ENCODE assay signal across 36 mouse cellular contexts in the genomic region with DNA sequence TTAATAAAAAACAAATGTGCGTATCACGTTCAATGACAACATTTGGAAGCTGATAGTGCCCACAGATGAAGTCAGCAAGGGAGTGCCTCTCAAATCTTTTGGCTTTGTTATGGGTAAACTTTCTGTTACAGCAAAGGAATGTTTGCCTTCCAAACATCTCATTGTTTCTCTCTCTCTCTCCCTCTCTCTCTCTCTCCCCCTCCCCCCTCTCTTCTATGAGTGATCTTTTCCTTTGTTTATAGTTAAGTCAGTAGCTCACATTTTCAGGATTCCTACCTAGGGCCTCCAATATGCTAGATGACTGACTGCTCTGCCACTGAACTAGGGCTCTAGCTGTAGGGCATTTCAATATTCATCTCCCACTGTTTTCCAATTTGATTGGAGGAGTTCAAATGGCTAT. TPM values are rescaled to one million over a fixed set of nuclear protein-coding genes. Genes with fewer than 3 reads are reported as not detected.
A peak's percentile ranks its signal among the peaks of the same experiment; 100 is the strongest.
DNase-seq lines count a peak whose midpoint lies in the region; ATAC-seq lines count a peak whose summit lies in the region.
"Had no signal": no experiment of that assay in that cellular context is flagged by ENCODE, and none has a peak within 500 bp of the region (broad histone marks: within the 10 kb centered on the region; RNA-seq: fewer than 3 reads in every experiment).

No protein-coding gene starts in this region.

- H3K9ac ChIP-seq in embryonic facial prominence, embryonic 14.5 days (ENCODE audit: low read depth, low read length): no peak overlapping the region
- H3K9ac ChIP-seq: embryonic facial prominence, embryonic 13.5 days; forebrain, embryonic 13.5 days; heart, embryonic 13.5 days; hindbrain, embryonic 14.5 days had no signal

- no peaks in the 10 kb centered on the region for H3K9me3 ChIP-seq in embryonic facial prominence, embryonic 14.5 days (ENCODE audit: control insufficient read depth, low read length)
- H3K9me3 ChIP-seq in embryonic facial prominence, embryonic 10.5 days: no peaks in the 10 kb centered on the region
- H3K9me3 ChIP-seq: embryonic facial prominence, embryonic 13.5 days; forebrain, embryonic 10.5 days; forebrain, embryonic 13.5 days; heart, embryonic 10.5 days; heart, embryonic 13.5 days had no signal

- no peaks in the 10 kb centered on the region for H3K36me3 ChIP-seq in embryonic facial prominence, embryonic 14.5 days (ENCODE audit: control insufficient read depth, insufficient read depth, low read length)
- H3K36me3 ChIP-seq in embryonic facial prominence, embryonic 10.5 days (replicated peaks): no peaks in the 10 kb centered on the region
- H3K36me3 ChIP-seq: embryonic facial prominence, embryonic 13.5 days; forebrain, embryonic 10.5 days; heart, embryonic 10.5 days; heart, embryonic 13.5 days had no signal

- 69% methylated on average over 2 of the region's 2 CpGs for WGBS in embryonic facial prominence, embryonic 14.5 days
- WGBS in embryonic facial prominence, embryonic 10.5 days: 81% methylated on average over 2 of the region's 2 CpGs

- H3K4me3 ChIP-seq in embryonic facial prominence, embryonic 14.5 days (ENCODE audit: low read depth, low read length): no peak overlapping the region
- no peak overlapping the region for H3K4me3 ChIP-seq in embryonic facial prominence, embryonic 10.5 days
- H3K4me3 ChIP-seq: embryonic facial prominence, embryonic 13.5 days; forebrain, embryonic 10.5 days; forebrain, embryonic 13.5 days; heart, adult 2 months; heart, embryonic 10.5 days; heart, embryonic 13.5 days had no signal

- ATAC-seq in embryonic facial prominence, embryonic 14.5 days (ENCODE audit: low read depth): no peak
- ATAC-seq: CD4-positive, CD25-positive, alpha-beta regulatory T cell, adult 4 months; forebrain, embryonic 13.5 days; forebrain, embryonic 16.5 days; hindbrain, postnatal 0 days; inflammation-experienced regulatory T-cells, adult 6 months; intestine, embryonic 16.5 days had no signal

- peak; percentile 4 for DNase-seq in embryonic facial prominence, embryonic 14.5 days (ENCODE audit: low spot score)
- no peak for DNase-seq in embryonic facial prominence, embryonic 10.5 days (ENCODE audit: low spot score)
- peak; percentile 64 for DNase-seq in 3T3-L1 (ENCODE audit: low read depth, low spot score)
- DNase-seq in R1 (ENCODE audit: low read depth, low spot score): peak; percentile 60
- no peak for DNase-seq in B cell, adult 2 months
- no peak for DNase-seq in adrenal gland, postnatal 14 days
- DNase-seq: adrenal gland, postnatal 10 days; cerebellum, adult 11 months; cerebellum, adult 2 months; cerebellum, adult 9-11 months; cerebellum, postnatal 25 days; gastrocnemius, postnatal 25 days; heart, adult 2 months; heart, postnatal 14 days; heart, postnatal 4 days; kidney, adult 18-20 months had no signal

- H3K4me1 ChIP-seq in embryonic facial prominence, embryonic 14.5 days (ENCODE audit: control insufficient read depth, insufficient read depth, low read length): no peaks in the 10 kb centered on the region
- H3K4me1 ChIP-seq in embryonic facial prominence, embryonic 10.5 days: no peaks in the 10 kb centered on the region
- H3K4me1 ChIP-seq: embryonic facial prominence, embryonic 13.5 days; forebrain, embryonic 10.5 days; forebrain, embryonic 13.5 days; heart, embryonic 10.5 days; heart, embryonic 13.5 days had no signal

- H3K27me3 ChIP-seq in embryonic facial prominence, embryonic 14.5 days (replicated peaks; ENCODE audit: control insufficient read depth, insufficient read depth, low read length): no peaks in the 10 kb centered on the region
- no peaks in the 10 kb centered on the region for H3K27me3 ChIP-seq in embryonic facial prominence, embryonic 10.5 days (replicated peaks; ENCODE audit: low read depth, poor library complexity, severe bottlenecking)
- H3K27me3 ChIP-seq: embryonic facial prominence, embryonic 13.5 days; forebrain, embryonic 13.5 days; heart, embryonic 13.5 days had no signal

- H3K4me2 ChIP-seq in embryonic facial prominence, embryonic 14.5 days (ENCODE audit: low read depth, low read length): no peak overlapping the region
- H3K4me2 ChIP-seq: embryonic facial prominence, embryonic 13.5 days; forebrain, embryonic 13.5 days; heart, embryonic 13.5 days; hindbrain, embryonic 14.5 days had no signal

- no peak overlapping the region for H3K27ac ChIP-seq in embryonic facial prominence, embryonic 14.5 days (replicated peaks; ENCODE audit: low read depth, low read length)
- no peak overlapping the region for H3K27ac ChIP-seq in embryonic facial prominence, embryonic 10.5 days (replicated peaks)
- H3K27ac ChIP-seq: embryonic facial prominence, embryonic 13.5 days; forebrain, embryonic 10.5 days; forebrain, embryonic 13.5 days; heart, adult 2 months; heart, embryonic 10.5 days; heart, embryonic 13.5 days; hindbrain, embryonic 14.5 days; hindbrain, postnatal 0 days had no signal

RNA-seq across cellular contexts. Expression of a gene that starts 10.2 kb away (rescaled TPM):
- polyA plus RNA-seq in embryonic facial prominence, embryonic 14.5 days (2014; fragmentation: Nextera tagmentation; extraction: Ambion mirVana): not detected in 2 replicates
- polyA plus RNA-seq in embryonic facial prominence, embryonic 10.5 days (2016; fragmentation: Nextera tagmentation; extraction: Ambion mirVana): not detected in 2 replicates
- 1.0 and 1.2 TPM in 2 replicates for total RNA-seq in adrenal gland, postnatal 14 days (2021)
- total RNA-seq: common myeloid progenitor, adult 5-6 weeks; gastrocnemius, adult 18-20 months; gastrocnemius, postnatal 25 days; heart, adult 2 months; heart, postnatal 14 days; heart, postnatal 4 days; hindbrain, postnatal 0 days; MEL had no signal
- polyA plus RNA-seq: C2C12; CD4-positive, CD25-positive, alpha-beta regulatory T cell, adult 4 months; embryonic facial prominence, embryonic 13.5 days; forebrain, embryonic 10.5 days; forebrain, embryonic 13.5 days; forebrain, embryonic 16.5 days; gonadal fat pad, adult 2 months; heart, adult 2 months; heart, embryonic 10.5 days; heart, embryonic 13.5 days; heart, embryonic 16.5 days; hindbrain, embryonic 11.5 days; hindbrain, embryonic 14.5 days; hindbrain, postnatal 0 days; inflammation-experienced regulatory T-cells, adult 6 months; intestine, embryonic 16.5 days had no signal

RNA-seq across cellular contexts. Expression of a gene that starts 20.5 kb away (rescaled TPM):
- polyA plus RNA-seq in embryonic facial prominence, embryonic 14.5 days (2014; fragmentation: Nextera tagmentation; extraction: Ambion mirVana): not detected in 2 replicates
- not detected in 2 replicates for polyA plus RNA-seq in embryonic facial prominence, embryonic 10.5 days (2016; fragmentation: Nextera tagmentation; extraction: Ambion mirVana)
- total RNA-seq in adrenal gland, postnatal 14 days (2021): not detected in 2 replicates
- total RNA-seq: adrenal gland, adult 18-20 months; adrenal gland, postnatal 10 days; adrenal gland, postnatal 4 days; common myeloid progenitor, adult 5-6 weeks; gastrocnemius, adult 18-20 months; gastrocnemius, postnatal 25 days; heart, adult 2 months; heart, postnatal 14 days; heart, postnatal 4 days; hindbrain, postnatal 0 days; MEL had no signal
- polyA plus RNA-seq: C2C12; CD4-positive, CD25-positive, alpha-beta regulatory T cell, adult 4 months; cerebellum, adult 2 months; embryonic facial prominence, embryonic 13.5 days; forebrain, embryonic 10.5 days; forebrain, embryonic 13.5 days; forebrain, embryonic 16.5 days; gonadal fat pad, adult 2 months; heart, adult 2 months; heart, embryonic 13.5 days; heart, embryonic 16.5 days; hindbrain, embryonic 11.5 days; hindbrain, embryonic 14.5 days; hindbrain, postnatal 0 days; inflammation-experienced regulatory T-cells, adult 6 months; intestine, embryonic 16.5 days had no signal

RNA-seq across cellular contexts. Expression of a gene that starts 31.6 kb away (rescaled TPM):
- polyA plus RNA-seq in embryonic facial prominence, embryonic 14.5 days (2014; fragmentation: Nextera tagmentation; extraction: Ambion mirVana): not detected in 2 replicates
- not detected in 2 replicates for polyA plus RNA-seq in embryonic facial prominence, embryonic 10.5 days (2016; fragmentation: Nextera tagmentation; extraction: Ambion mirVana)
- not detected in 2 replicates for total RNA-seq in adrenal gland, postnatal 14 days (2021)
- total RNA-seq: adrenal gland, adult 18-20 months; adrenal gland, postnatal 10 days; adrenal gland, postnatal 4 days; common myeloid progenitor, adult 5-6 weeks; gastrocnemius, adult 18-20 months; gastrocnemius, postnatal 25 days; heart, adult 2 months; heart, postnatal 14 days; heart, postnatal 4 days; hindbrain, postnatal 0 days; MEL had no signal
- polyA plus RNA-seq: C2C12; cerebellum, adult 2 months; embryonic facial prominence, embryonic 13.5 days; forebrain, embryonic 10.5 days; forebrain, embryonic 13.5 days; forebrain, embryonic 16.5 days; gonadal fat pad, adult 2 months; heart, adult 2 months; heart, embryonic 10.5 days; heart, embryonic 13.5 days; heart, embryonic 16.5 days; hindbrain, embryonic 11.5 days; hindbrain, embryonic 14.5 days; hindbrain, postnatal 0 days had no signal

RNA-seq across cellular contexts. Expression of a gene that starts 39.3 kb away (rescaled TPM):
- not detected in 2 replicates for polyA plus RNA-seq in embryonic facial prominence, embryonic 14.5 days (2014; fragmentation: Nextera tagmentation; extraction: Ambion mirVana)
- polyA plus RNA-seq in embryonic facial prominence, embryonic 10.5 days (2016; fragmentation: Nextera tagmentation; extraction: Ambion mirVana): not detected in 2 replicates
- total RNA-seq in adrenal gland, postnatal 14 days (2021): 1.4 and 2.2 TPM in 2 replicates
- total RNA-seq: common myeloid progenitor, adult 5-6 weeks; gastrocnemius, adult 18-20 months; gastrocnemius, postnatal 25 days; hindbrain, postnatal 0 days; MEL had no signal
- polyA plus RNA-seq: C2C12; CD4-positive, CD25-positive, alpha-beta regulatory T cell, adult 4 months; embryonic facial prominence, embryonic 13.5 days; forebrain, embryonic 10.5 days; forebrain, embryonic 13.5 days; forebrain, embryonic 16.5 days; gonadal fat pad, adult 2 months; heart, adult 2 months; heart, embryonic 10.5 days; heart, embryonic 13.5 days; heart, embryonic 16.5 days; hindbrain, embryonic 14.5 days; hindbrain, postnatal 0 days; inflammation-experienced regulatory T-cells, adult 6 months; intestine, embryonic 16.5 days had no signal

RNA-seq across cellular contexts. Expression of a gene that starts 42.5 kb away (rescaled TPM):
- 0.17 TPM in 1 of 2 replicates, not detected in the other for polyA plus RNA-seq in embryonic facial prominence, embryonic 14.5 days (2014; fragmentation: Nextera tagmentation; extraction: Ambion mirVana)
- not detected in 2 replicates for polyA plus RNA-seq in embryonic facial prominence, embryonic 10.5 days (2016; fragmentation: Nextera tagmentation; extraction: Ambion mirVana)
- total RNA-seq in adrenal gland, postnatal 14 days (2021): not detected in 2 replicates
- total RNA-seq: adrenal gland, adult 18-20 months; adrenal gland, postnatal 10 days; adrenal gland, postnatal 4 days; common myeloid progenitor, adult 5-6 weeks; gastrocnemius, adult 18-20 months; gastrocnemius, postnatal 25 days; heart, adult 2 months; heart, postnatal 14 days; heart, postnatal 4 days; hindbrain, postnatal 0 days; MEL had no signal
- polyA plus RNA-seq: CD4-positive, CD25-positive, alpha-beta regulatory T cell, adult 4 months; cerebellum, adult 2 months; embryonic facial prominence, embryonic 13.5 days; forebrain, embryonic 10.5 days; forebrain, embryonic 13.5 days; forebrain, embryonic 16.5 days; gonadal fat pad, adult 2 months; heart, adult 2 months; heart, embryonic 13.5 days; hindbrain, embryonic 11.5 days; hindbrain, embryonic 14.5 days; hindbrain, postnatal 0 days; inflammation-experienced regulatory T-cells, adult 6 months; intestine, embryonic 16.5 days had no signal

Comparison
In these comparisons a context has a peak if more than half of its experiments do, and no peak if none do; other contexts are left out.
1. DNase-seq: peak in embryonic facial prominence, embryonic 14.5 days (single experiment), 3T3-L1 (single experiment) and R1 (single experiment); none in embryonic facial prominence, embryonic 10.5 days (single experiment), B cell, adult 2 months (0 of 2) and adrenal gland, postnatal 14 days (single experiment).